Mouse (Mus musculus): ENCODE results near the gene Phf3.
"Not testable (repeated sequence)": the region's sequence is repeated elsewhere in the genome, so short reads cannot be mapped to it uniquely, and the experiment has no call there.

Phf3 gene

DNA sequence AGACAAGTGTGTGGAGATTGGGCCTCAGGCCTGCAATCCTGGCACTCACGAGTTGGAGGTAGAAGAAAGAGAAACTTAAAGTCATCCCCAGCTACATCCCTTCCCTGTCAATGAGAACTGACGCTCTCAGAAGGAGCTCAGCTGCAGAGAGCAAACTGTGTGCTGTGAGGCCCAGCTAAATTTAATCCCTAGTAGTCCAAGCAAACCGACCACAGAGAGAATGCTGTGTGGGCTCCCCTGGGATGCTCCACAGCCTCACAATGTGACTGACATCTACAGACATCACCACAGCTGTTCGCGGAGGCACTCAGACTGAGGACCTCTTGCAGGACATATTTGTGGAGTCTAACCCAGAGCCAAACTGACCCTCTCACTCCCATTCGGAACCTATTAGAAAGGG is 54.3 kb downstream of the Phf3 start:
- DNase-seq (ENCODE audit: low spot score): no peak

DNA sequence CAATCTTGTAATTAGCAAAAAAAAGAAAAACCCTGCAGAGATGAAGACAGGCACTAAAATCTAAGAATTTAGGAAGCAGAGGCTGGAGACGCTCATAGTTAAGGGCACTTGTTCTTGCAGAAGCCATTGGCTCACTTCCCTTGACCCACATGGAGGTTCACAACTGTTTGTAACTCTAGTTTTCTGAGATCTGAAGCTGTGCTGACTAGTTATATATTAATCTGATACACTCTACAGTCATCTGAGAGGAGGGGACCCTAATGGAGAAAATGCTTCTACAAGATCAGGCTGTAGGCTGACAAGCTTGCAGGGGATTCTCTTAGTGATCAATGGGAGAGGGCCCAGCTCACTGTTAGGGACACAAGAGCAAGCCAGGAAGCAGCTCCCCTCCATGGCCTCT is 58.1 kb downstream of the Phf3 start:
- no peak for DNase-seq (ENCODE audit: low spot score)

DNA sequence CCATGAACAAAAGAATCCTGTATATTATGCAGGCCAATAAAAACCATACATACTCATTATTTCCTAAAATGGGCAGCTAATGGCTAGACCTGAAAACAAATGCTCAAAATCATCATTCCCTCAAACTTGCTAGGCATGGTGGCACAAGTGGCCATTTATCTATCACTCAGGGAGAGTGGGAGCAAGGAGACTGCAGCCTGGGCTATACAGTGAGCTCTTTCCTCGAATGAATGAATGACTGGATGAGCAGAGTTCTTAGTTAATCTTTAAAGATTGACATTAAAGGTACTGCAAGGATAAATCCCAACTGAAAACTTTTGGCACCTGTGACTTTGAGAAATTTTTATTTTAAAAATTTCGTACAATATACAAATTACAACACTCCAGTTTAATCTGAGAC is 58.7 kb downstream of the Phf3 start:
- no peak for DNase-seq (ENCODE audit: low spot score)

DNA sequence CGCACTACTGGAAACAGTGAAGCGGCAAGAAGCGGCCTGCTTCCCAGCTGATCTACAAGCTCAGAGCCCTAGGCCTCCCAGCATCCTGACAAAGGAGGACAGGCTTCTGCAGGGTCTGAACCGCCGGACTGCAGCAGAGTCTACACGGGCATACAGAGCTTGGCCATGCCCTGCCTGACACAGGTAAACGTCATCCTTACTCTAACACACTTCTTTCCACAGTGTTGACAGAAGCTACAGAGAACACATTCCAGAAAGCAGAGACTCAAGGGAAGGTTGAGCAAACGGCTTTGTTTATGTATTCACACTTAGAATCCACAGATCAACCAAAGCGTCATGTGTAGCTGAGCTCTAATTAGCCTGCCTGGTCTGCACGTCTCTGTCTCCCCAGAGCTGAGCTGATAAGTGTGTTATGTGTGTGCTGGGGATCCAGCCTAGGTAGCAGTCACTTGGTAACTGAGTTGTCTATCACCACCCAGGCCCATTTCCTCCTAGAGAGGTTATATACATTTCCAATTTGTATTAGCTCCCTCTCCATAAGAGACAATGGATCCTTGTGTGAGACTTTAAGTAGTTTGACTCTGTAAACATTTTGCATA is 65.5 kb downstream of the Phf3 start:
- no peak for DNase-seq (ENCODE audit: low spot score)

DNA sequence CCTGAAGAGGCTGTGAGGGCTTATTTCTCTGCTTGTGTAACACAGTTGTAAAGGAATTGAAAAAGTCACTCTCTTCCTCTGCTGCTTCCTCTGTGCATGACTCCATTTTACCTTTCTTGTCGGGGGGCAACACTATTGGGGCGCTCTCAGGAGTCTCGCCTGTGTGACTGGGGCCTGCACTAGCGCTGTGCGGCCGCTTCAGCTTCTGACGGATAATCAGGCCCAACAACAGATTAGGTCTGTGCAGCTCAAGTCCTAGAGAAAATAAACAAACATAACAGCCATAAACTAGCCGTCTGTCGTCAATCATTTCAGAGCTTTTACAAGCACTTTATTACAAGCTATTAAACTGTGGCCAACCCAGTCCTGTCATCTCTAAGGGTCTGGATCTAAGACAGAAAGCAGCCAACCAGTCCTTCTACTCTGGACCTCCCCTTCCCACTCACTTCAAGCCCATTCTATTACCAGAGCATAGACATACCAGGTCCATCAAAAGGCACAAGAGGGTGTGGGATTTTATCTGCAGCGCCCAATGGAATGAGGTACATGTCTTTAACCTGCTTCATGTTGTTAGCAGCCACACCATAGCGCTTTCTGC is 67.9 kb downstream of the Phf3 start:
- DNase-seq (ENCODE audit: low spot score): no peak

DNA sequence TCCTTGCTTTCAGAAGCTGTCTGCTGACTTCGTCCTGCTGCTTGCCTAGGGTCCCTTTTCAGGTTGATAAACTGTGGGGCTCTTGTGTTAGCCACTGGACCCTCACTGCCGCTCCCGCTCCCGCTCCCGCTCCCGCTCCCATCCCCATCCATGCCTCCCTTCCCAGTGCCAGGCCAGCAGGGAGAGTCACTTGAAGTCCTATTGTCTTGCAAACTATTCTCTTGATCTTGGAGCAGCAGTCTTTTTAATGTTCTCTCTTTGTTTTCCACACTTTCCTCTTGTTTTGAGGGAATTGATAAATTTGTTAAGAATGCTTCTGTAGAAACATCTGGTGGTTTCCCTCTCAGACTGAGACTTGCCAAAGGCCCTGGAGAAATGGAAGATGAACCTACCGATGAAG is 68.8 kb downstream of the Phf3 start:
- no peak for DNase-seq (ENCODE audit: low spot score)

DNA sequence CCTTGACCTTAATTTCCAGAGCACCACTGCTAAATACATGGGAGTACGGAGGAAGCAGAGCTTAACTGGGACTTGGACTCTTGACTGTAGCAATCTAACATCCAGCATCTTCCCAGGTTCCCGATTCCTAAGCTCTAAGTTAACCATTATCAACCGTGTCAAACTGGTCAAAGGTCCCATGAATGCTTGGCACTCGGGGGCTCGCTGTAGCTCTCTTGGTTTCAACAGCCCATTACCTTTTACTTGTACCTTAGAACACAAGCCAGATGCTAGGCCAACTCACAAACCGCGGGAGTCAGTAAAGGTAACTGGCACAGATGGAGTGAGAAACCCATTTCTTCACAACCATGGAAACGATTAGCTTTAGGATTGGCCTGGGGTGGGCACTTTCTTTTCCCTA is 71.8 kb downstream of the Phf3 start:
- DNase-seq (ENCODE audit: low spot score): no peak

DNA sequence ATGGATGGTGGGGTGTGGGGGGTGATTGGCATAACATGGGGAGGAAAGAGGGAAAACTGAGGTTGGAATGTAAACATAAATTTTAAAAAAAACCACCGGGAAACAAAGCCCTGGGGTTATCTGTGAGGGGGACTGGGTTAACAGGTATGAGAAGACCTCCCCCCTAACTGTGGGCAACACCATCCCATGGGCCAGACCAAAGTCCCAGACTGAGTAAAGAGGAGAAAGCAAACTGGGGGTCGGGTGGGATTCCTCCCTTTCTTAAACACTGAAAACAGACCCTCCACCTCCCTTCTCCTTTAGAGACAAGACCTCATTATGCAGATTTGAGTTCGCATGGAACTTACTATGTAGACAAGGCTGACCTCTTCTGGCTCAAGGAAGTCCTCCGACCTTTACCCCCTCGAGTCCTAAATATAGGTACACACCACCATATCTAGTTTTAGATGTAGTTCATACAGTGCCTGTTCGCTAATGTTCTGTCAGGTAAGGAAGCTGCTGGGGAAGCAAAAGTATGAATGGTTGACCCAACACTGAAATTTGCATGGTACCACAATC is 74.4 kb downstream of the Phf3 start:
- no peak for DNase-seq (ENCODE audit: low spot score)

DNA sequence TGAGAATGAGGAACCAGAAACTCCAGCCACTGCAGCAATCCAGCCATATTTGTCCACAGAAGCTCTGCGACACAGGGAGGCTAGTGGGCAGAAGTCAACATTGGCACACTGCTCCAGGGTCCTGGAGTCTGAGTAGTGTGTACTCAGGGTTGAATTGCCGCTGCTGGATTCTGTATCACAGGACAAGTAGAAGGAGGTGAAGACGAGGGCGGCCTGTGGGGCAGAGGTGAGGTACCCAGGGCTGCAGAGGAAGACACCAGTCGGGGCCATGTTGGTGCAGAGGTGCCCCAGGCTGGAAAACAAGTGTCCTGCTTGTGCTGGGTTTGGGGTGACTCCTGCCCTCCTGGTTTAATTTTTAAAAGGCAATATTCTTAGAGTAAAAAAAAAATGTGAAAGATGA is 79.1 kb downstream of the Phf3 start:
- no peak for DNase-seq (ENCODE audit: low spot score)

DNA sequence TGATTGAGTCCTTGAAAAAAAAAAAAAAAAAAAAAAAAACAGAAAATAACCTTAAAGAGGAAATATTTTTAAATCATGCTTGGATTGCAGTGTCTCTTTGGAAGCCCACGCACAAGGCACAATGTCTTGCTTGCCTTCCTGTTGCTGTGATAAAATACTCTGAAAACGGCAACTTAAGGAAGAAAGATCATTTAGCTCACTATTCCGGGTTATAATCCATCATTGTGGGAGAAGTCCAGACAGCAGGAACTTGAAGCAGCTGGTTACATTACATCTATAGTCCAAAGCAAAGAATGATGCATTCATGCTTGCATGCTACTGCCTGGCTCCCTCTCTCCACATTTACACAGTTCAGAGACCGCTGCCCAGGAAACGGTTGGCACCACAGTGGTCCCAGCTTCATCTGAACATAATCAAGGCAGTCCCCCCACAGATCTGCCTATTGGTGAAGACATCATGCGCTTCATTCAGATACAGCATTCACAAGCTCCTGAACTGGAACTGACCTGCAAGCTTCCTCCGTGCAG is 80.3 kb downstream of the Phf3 start:
- DNase-seq (ENCODE audit: low spot score): no peak

DNA sequence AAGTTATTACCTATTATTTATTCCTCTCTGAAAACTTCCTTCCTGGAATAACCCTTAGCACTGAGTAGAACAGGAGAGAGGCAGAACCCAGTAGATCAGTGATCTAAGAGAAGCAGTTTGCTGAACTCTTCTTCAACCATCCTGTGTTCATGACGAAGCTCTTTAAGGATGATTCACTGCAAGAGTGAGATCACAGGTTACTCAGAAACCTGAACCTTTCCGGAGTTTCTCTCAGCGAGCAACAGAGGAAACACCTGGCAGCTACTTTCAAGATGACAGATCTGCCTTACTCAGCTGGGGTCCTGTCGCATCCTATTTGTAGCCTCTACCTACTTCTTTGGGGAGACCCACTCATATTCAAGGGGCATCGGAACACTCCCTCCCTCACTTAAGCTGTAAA is 80.8 kb downstream of the Phf3 start:
- DNase-seq (ENCODE audit: low spot score): no peak

DNA sequence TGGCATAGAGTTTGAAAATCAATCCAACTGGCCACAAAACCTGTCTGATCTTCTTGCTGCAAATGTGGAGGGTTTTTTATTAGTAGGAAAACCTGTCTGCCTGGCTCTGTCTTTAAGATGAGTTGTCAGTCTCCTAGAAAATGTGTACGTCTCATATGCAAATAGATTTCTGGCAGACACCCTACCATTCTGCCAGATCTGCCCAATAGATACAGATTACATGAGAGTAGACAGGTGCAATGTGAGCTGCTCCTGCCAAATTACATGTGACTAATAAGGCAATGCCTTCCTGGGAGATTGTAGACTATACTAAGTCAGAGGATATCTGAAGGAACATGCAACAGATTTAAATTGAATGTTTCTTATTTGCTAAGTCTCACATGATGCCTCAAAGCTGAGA is 83.5 kb downstream of the Phf3 start:
- DNase-seq (ENCODE audit: low spot score): no peak

DNA sequence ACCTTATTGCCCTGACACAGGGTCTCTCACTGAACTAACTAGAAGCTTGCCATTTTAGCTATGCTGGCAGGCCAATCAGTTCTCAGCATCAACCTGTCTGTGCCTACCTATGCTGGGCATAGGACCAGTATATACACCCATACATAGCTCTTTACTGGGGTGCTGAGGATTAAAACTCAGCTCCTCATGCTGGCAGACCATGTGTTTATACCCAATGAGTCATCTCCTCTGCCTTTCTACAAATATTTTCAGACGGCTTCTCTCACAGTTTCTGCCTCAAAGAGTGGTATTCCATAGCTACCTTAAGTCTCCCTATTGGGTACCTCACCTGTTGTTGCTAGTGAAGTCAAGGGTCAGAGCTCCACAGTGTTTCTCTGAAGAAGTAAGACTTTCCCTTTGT is 84.0 kb downstream of the Phf3 start:
- no peak for DNase-seq (ENCODE audit: low spot score)

DNA sequence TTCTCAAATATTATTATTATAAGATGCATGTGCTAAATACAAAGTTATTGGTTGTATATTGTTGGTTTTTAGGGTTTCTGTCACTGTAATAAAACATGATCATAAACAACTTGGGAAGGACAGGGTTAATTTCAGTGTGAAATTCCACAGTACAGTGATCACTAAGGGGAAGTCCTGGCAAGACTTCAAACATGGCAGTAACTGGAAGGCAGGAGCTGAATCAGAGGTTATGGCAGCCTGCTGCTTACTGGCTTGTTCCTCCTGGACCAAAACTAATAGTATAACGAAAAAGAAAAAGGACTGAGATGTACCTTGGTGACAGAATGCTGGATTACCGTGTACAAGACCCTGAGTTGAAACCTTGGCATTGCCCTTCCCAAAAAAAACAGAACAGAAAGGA is 84.7 kb downstream of the Phf3 start:
- DNase-seq (ENCODE audit: low spot score): no peak

DNA sequence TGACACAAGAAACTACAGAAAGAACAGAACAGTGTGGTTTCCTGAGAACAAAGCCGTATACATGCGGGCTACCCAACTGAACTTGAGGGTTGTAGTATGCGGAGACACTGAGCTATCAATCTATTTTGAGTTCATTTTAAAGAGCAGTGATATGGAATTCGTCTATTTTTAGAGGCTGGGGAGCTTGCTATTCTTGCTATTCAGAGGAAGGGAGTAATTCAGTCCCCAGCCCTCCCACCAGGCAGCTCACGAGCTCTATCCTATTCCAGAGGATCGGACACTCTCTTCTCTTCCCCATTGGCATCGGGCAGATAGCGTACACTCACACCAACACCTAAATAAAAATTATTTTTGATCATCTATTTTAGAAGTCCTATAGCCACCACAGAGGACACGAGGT is 87.1 kb downstream of the Phf3 start:
- no peak for DNase-seq (ENCODE audit: low spot score)

DNA sequence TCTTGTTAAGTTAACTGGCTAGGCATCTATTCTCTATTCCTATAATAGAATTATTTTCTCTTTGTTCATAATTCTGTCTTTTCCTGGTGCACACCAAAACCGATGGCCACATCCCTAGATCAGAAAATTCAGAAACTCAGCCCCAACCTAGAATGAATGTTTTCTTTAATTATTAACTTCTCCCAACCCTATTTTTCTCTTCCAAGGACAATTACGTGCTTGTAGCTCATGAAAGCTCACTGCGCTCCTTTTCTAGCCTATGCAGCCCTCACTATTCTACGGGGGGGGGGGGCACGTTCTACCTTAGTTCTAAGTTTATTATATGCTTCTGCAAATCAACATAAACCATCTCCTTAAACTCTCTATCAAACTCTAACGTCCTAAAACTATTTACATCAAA is 90.0 kb downstream of the Phf3 start:
- no peak for DNase-seq (ENCODE audit: low spot score)

DNA sequence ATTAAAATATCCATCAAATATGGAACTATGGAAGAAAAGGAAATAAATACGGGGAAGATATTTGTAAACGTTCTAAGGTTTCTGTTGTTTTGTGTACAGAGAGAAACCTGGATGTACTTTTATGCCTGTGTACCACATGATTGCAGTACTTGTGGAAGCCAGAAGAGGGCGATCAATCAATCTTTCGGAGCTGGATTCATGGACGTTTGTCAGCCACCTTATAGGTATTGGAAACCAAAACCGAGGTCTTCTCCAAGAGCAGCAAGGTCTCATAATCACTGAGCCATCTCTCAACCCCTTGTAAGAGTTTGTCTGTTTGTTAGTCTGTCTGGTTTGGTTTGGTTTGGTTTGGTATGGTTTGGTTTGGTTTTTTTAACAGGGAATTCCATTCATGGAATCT is 93.4 kb downstream of the Phf3 start:
- DNase-seq (ENCODE audit: low spot score): peak; percentile 40

DNA sequence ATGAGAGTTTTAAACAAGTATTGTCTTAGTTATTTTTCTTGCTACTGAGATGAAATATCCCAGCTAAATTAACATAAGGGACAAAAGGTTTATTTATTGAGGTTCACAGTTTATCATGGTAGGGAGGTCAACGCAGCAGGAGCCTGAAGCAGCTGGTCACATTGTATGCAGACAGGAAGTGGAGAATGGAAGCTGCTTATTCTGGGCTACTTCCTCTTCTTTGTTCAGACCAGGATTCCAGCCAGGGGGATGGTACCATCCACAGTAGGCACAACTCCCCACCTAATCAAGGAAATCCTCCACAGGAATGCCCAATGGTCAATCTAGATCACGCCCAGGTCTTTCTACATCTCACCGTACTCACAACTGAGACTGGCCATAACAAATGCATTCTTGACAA is 94.2 kb downstream of the Phf3 start:
- DNase-seq (ENCODE audit: low spot score): no peak

DNA sequence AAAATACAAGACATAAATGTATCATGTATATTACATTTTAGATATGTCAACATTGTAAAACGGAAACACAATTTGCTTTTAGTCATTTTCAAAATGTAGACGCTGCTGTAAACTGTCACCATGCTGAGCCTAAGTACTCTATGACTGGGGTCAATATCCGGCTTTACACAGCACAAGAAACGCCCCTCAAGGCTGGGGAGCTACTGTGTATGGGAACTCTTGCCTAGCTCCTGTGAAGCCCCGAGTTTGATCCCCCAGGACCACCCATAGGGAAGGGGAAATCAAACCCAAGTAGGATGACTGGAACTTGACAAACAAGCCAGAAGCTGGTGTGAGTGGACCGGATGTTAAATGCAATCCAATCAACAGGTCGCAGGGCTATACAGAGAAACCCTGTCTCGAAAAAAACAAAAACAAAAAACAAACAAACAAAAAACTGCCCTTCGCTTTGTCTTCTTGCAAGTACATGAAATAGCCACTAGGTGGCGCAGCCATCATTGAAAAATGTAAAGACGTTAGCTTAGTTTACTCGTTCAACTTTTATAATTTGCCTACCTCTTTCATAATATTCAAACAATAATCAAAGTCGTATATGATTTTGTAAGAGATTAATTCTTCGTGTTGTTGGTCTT is 95.2 kb downstream of the Phf3 start:
- DNase-seq (ENCODE audit: low spot score): peak; percentile 56

DNA sequence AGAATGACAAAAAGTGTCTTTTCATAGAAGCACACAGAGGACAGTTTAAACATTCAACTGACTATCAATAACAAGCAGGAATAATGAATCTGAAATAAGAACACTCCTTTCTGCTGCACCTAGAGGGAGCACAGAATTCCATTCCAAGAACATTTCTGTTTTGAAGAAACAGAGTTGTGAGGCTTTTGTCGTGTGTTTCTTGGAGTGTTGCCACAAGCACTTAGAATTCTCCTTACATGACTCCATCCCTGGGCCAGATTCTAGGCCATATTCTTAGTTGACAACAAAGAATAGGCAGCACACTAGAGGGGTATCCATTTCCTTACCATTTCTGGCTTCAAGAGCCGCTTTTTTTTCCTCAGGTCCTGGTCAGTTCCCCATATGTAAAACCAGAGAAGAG is 97.5 kb downstream of the Phf3 start:
- DNase-seq (ENCODE audit: low spot score): no peak

DNA sequence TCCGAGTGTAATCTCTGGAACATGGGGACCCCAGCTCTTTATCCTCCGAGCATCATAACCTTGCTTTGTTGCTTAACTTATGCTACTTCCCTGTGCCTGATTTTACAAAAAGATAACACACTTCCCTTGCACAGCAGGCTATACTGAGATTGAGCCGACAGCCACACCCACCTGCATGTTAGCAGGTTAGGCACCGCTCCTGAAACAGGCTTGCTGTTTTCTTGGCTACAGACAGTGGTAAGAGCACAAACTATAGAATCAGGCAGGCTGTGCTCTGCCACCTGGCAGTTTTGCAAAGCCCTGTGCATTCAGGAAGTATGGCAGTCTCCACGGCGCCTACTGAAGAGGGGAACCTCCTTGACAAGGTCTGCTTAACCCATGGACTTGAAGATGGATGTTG is 100.1 kb downstream of the Phf3 start:
- no peak for DNase-seq (ENCODE audit: low spot score)

DNA sequence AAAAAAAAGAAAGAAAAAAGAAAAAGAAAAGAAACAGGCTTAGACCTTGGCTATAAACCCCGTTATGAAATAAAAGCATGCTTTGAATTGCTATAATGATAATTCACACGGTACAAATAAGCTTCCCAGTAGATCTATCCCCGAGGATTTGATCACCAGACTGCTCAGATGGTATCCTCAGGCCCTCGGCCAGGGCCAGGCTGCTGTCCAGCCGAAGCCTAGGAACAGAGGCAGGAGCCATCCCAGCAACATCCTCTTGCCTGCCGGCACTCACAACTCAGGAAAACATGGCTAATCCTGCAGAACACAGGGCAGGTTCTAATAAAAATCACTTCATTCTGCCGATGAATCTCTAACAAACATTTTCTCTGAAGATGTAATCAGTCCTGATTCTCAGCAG is 100.9 kb downstream of the Phf3 start:
- no peak for DNase-seq (ENCODE audit: low spot score)

DNA sequence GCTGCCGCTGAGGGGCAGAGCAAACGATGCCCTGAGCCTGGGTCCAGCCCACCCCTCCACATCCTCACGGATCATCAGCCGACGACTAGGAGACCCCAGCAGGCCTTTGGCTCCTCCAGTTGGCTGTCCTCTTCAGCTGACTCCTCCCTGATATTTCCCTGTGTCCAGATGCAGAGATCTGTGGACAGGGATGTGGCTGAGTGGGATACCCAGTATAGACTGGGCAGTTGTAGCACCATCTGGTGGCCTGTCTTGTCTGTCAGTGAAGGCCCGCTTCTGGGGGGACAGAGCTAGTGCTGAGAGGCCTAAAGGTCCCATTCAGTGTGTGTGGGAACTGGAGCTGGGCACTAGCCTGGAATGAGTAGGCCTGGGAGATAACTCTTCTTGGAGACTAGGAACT is 101.9 kb downstream of the Phf3 start:
- peak; percentile 17 for DNase-seq (ENCODE audit: low spot score)

DNA sequence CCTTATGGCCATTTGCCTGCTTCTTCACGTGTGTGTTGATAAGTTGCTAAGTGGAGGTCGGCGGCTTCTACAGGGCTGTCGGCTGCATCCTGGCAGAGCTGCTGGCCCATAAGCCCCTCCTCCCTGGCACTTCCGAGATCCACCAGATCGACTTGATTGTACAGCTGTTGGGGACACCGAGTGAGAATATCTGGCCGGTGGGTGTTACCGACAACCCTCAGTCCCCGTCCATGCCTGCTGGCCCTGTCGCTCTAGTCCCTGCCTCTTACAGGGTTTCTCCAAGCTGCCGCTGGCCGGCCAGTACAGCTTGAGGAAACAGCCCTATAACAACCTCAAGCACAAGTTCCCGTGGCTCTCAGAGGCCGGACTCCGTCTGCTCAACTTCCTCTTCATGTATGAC is 103.1 kb downstream of the Phf3 start:
- not testable (repeated sequence) for DNase-seq (ENCODE audit: low spot score)
